Mouse (Mus musculus) adrenal gland, postnatal 14 days (tissue): ENCODE data around the gene Klk13. TPM values are rescaled to one million over a fixed set of nuclear protein-coding genes. Genes with fewer than 3 reads are reported as not detected.
"Not testable (repeated sequence)": the region's sequence is repeated elsewhere in the genome, so short reads cannot be mapped to it uniquely, and the experiment has no call there.

Source experiments
- DNase-seq: peaks from one replicate; pipeline ENCODE4 v3.0.0; 2021; ENCODE audit warnings: mixed read lengths
- long read RNA-seq, 2 experiments: library from polyadenylated mRNA; stranded (forward); transcript quantifications; one replicate each; pipeline ENCODE4 v2.0.0; 2021
- total RNA-seq: library from RNA; stranded (reverse); gene quantifications from 2 replicates; pipeline ENCODE4 v1.2.3, GENCODE M21; 2021

The Klk13 gene
- total RNA-seq, result not detected in 2 replicates
- long read RNA-seq, experiment 1, result 0 reads
- long read RNA-seq, experiment 2, result 0 reads

DNA sequence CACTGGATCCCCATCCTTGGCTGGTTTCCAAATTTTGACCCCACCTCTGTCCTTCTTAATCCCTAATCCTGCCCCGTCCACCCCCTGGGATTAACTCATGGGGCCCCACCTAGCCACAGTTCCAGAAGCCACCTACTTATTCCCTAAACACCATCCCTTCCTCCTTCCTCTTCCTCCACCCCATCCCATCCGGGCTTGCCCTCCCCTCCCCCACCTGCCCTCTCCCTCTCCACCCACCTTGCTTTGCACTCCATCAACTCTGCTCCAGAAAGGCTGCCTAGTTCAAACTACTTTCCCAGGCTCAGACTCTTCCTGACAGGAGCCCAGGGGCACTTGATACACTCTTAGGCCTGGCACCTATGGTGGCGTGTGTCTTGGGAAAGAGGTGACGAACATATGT lies at the start of gene Klk13:
TSS of gene Klk13 (plus strand) at position 301 of the 400 bp plus-strand sequence.
- no peak for DNase-seq

DNA sequence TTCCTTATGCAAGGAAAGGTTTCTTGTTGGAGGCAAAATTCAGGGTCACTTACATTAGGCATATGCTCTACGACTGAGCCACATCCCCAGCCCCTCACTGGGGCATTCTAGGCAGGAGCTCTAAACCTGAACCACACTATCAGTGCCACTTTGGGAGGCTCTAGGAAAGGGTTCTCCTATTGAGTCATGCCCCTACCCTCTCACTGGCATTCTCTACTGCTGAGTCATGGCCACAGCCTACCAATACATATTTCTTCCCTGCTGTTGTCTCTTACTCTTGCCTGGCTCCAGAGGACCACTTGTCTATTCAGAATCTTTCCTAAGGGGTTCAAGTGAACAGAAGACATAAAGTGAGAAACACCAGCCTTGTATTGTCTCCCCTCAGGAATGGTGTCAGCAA lies 49.6 kb upstream of the Klk13 start:
- peak; percentile 40 for DNase-seq

DNA sequence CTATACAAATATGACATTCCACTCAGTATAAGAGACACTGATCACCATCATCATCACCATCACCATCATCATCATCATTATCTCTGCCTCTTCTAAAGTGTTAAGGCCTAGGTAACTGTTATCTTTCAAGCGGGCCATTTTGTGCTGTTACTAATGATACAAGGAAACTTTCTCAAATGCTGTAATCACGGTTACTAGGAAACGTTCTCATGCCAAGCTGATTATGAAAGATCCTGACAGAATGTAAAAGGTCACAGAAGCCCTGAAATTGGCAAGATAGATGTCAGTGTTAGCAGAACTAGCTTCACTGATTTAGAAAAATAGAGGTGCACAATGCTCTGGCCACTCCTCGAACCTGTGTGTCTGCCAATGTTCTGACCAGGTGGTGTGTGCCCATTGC lies 45.1 kb upstream of the Klk13 start:
- not testable (repeated sequence) for DNase-seq

DNA sequence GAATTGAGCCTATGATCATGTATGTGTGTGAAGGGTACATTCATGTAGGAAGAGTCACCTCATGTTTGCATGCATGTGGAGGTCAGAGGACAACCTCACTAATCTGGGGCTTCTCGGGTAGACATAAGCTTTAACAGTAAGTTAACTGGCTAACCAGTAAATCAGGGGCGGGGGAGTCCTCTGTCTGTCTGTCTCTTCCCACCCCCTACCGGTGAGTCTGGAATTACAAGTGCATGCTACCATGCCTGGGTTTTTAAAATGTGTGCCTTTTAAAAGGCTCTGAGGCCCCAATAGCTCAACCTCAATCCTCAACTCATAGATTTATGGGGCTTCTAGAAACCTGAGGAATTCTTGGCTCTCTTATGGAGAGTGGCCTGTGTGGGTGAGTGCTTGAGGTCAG lies 43.8 kb upstream of the Klk13 start:
- peak; percentile 42 for DNase-seq

DNA sequence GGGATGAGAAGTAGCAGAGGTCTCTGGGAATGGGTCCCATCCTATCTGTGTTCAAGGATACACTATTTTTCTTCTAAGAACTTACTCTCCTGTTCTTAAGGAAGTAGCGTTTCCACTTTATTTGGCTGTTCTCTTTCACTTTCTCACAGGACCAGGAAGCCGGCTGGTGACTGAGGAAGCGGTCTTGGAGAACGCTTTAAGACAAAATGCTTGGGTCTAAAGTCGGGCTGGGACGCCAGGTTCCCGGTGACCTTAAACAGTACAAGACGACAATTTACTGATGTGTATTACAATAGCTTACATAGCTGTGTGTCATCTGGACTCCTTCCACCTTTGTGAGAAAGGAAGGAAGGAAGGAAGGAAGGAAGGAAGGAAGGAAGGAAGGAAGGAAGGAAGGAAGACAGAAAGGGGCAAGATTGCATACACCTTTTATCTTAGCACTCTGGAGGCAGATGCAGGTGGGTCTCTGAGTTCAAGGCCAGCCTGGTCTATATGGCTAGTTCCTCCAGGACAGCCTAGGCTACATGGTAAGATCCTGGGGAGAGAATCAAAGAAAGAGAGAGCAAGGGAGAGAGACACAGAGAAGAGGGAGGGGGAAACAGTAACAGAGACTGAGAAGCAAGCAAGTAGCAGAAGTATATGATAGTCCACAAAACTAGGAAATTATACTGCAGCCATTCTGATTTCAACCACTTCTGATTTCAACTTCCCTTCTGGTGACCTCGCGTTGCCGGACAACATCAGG lies 41.1 kb upstream of the Klk13 start:
- DNase-seq, result no peak

DNA sequence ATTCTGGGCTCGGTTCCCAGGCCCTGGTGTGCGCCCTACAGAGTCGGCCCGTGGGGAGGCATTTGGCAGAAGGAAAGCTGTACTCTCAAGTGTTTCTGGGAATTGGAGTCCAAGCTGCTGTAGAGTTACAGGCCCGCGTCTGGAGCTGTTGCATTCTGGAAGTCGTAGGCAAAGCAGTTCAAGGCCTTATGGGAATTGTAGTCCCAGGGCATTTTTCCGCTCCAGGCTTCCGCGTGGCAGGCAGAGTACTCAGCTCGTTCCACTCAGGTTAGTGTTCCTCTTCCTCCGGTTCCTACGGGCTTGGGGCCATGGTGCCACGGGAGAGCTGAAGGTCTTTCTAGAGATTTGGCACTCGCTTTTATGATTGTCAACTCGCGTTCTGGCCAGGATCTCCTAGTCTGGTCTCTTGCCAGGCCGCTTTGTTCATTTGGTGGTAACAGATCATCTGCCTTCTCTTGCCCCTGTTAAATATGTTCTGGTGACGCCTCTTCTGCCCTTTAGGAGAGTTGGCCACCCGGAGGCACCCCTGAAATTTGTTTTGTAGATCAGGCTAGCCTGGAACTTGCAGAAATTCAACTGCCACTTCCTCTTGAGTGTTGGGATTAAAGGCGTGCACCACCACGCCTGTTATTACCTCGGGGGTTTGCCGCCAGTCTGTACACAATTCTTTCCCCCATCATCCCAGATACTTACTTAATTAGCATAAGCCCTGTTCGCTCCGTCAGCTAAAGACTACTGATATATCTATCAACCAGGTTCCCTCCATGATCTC lies 40.4 kb upstream of the Klk13 start, which contains the start of gene Ctu1:
TSS of gene Ctu1 (plus strand) at position 208 of the 772 bp plus-strand sequence.
- DNase-seq, result peak; percentile 94

DNA sequence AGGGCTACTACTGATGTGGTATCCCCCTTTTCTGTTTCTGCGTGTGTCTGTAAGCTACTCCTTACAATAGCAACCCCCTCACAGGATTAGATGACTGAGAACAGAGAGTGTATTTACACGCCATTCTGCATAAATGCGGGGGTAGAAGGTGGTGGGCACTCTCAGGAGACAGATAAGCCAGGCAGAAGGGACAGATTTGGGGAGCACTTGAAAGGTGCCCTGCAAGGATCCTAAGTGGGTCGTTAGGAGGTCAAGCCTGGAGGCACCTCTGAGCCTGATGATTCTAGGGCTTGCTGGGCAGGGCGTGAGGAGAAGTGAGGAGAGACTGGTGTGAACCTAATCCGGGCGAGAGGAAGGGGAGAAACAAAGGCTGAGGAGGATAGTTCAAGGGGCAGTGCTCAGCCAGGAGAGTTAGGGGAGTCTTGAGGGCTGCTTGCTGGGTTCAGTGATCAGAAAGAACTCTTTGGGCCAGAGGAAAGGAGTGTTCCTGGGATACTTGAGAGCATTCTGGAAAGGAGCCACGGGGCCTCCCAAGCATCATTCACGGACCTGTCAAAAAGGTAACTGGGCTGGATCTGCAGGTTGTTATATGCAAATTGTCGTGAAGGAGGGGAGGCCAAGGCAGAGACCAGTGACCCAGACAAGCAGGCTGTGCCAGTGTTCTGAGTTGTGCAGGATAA lies 39.6 kb upstream of the Klk13 start:
- DNase-seq, result no peak

DNA sequence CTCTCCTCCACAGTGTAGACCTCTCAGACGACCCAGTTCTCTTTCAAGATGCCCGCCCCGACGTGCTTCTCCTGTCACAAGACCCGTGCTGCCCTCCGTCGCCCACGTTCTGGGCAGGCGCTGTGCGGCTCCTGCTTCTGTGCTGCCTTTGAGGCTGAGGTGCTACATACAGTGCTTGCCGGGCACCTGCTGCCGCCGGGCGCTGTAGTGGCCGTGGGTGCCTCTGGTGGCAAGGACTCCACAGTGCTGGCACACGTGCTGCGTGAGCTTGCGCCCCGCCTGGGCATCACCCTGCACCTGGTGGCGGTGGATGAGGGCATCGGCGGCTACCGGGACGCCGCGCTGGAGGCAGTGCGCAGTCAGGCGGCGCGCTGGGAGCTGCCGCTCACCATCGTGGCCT lies 37.3 kb upstream of the Klk13 start:
- DNase-seq, result no peak

DNA sequence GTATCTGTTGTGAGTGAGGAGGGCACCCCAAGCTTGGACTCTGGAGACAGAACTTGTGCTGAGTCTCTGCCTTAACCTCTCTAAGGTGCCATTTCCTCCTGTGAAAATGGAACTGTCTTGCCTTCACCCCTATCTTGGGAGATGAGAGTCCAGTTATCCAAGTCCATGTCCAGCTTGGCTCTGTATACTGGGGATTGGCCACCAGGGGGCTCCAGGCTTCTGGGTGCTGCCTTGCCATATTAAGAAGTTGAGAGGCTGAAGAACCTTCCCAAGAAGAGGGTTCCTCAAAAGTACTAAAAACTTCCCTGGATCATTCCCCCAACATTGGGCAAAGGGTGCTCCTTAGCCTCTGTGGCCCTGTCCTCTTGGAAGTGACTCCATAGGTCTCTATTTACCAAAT lies 33.9 kb upstream of the Klk13 start:
- peak; percentile 64 for DNase-seq

DNA sequence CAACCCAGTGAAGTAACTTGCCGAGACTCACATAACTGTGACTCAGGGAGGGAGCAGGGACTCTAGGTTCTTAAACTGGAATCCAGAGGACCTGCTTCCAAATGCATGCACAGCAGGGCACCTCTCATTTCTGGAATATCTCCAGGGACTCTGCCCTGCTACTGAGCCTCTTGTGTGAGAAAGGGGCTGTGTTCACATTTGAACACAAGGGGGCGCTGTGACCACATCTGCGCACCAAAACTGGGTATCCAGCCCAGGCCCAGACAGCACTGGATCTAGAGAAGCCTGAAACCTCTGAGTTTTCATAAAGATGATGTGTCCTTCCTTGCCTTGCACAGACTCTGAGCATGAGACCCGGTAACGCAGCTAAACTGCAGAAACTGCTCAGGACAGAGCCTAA lies 31.4 kb upstream of the Klk13 start:
- peak; percentile 82 for DNase-seq

DNA sequence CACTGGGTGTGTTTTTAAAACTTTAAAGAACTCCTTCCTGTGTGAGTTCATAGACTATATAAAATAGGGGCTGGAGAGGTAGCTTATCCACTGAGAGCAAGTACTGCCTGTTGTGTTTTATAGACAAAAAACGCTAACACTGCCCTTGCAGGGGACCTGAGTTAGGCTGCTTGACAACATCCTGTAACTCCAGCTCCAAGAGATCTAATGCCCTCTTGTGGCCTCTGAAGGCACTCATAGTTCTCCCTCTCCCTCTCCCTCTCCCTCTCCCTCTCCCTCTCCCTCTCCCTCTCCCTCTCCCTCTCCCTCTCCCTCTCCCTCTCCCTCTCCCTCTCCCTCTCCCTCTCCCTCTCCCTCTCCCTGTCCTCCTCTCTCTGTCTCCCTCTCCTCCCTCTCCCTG lies 29.9 kb upstream of the Klk13 start:
- DNase-seq, result not testable (repeated sequence)

DNA sequence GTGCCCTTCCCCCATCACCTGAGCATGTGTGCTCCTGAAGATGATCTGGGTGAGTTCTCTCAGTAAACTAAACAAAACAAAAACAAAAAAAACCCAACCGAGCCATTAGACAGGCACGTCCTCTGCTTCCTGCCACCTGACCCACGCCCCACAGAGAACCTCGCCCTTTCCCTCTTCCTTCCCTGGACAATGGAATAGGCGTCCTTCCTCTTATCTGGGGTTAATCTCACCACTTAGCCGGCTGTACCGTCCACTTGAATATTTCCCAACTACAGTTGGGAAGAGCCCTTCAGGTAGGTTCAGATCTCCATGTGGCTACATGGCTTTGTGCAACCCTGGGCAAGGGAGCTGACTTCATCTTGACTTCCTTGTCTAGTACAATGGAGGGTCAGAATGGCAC lies 27.3 kb upstream of the Klk13 start:
- DNase-seq, result no peak

DNA sequence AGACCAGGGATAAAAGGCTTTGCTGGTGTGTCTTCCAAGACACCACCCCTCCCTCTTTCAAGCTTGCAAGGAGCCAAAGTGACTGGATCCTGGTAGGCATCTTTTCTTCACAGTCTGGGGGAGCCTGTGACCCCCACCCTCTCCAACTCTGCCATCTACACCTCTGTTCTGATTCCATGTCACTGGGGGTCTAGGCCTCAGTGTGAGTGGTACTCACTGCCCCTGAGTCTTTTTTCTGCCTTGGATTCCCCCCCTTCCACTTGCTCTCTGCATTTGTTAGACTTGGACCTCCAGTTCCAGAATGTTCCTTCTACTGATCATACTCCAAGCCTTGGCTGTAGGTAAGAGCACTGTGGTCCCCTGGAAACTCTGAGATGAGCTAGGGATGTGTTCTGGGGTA lies 22.2 kb upstream of the Klk13 start, which contains the start of gene Klk14:
TSS of gene Klk14 (plus strand) at position 301 of the 400 bp plus-strand sequence.
- no peak for DNase-seq

DNA sequence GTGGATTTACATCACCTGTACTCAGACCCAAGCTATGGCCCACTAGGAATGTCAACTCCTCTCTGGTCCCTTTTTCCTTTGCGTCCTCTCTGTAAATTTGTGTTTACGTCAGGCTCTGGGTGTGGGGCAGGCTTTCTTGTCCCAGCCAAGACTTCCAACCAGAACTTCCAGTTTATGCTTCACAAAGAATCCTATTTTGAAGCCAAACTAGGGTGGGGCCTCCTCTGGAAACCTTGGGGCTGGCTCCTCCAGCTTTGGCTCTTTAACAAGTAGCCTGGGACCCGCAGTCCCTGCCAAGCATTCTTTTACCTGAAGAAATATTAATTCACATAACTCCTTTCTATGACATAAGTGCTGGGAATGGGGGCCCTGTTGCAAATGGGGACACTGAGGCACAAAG lies 2.3 kb upstream of the Klk13 start:
- no peak for DNase-seq

DNA sequence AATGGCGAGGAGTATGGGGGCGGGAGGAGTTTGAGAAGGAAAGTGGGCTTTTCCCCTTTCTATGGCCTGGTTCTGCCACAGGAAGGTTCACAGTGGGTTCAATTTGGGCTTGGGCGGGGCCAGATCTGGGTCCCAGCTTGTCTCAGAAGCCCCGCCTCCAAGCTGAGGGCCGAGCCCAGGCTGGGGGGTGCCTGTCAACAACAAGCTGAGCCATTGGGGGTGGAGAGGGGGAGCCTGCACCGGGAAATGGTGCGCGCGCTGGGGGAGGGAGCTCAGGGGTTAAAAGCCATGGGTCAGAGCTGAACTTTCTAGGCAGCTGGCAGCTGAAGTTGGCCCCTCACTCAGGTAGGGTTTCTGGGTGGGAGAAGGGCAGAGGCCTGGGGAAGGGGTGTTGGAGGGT lies 550 bp downstream of the Klk13 start:
- no peak for DNase-seq

DNA sequence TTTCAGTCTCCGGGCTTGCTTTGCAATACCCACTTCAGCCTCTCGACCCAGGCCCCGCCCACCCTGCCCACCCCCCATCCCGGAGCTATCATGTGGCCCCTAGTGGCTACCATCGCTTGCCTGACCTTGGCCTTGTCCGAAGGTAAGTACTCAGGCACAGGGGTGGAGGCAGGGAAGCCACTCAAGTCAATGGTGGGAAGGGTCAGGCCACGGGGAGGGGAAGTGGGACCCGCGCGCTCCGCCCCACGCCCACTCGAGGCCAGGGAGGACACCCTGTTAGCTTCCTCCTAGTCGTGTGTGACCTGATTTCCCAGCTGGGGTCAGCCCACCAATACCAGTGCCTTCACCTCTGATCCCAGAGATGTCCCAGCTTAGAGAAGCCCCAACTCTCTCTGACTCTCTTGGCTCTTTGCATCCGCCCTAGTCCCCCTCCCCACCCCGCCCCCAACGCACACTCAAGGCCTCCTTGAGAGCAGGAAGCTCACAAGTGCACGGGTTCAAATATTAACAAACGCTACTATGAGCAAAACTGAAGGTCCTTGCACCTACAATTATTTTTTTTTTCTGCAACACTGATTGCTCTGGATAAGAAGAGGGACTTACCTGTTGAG lies 1.5 kb downstream of the Klk13 start:
- no peak for DNase-seq

DNA sequence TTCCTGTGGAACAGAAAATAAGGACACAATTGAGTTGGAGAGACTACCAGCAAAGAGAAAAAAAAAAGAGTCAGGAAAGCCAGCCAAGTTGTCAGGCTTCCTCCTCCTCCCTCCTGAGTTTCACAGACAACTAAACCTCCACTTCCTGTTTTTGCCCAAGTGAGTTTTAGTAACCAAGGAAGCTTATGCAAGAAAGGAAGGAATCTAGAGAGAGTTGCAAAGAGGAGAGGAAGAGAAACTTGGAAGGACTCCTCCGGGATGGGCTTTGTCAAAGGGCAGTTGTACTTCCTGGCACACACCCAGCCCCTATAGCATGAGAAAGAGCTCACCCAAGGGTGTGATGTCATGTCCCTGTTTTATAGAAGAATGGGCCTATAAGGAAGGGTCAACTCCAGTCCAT lies 35.4 kb downstream of the Klk13 start:
- peak; percentile 10 for DNase-seq

DNA sequence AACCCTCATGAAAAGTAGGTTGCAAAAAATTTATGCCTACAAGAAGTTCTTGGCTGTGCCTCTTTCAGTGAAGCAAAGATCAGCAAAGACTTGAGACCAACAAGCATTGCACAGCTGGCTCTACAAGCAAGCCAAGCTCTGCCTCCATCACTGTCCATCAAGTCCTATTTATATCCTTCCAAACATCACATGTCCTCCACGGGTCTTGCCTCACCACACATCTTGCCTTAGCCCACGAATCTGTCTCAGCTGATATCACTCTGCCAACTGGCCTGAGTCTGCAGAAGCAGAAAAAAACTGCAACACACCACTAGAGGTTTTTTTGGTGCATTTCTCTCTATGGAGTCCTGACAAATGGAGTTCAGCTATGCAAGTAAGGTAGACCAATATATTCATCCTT lies 40.4 kb downstream of the Klk13 start:
- no peak for DNase-seq

DNA sequence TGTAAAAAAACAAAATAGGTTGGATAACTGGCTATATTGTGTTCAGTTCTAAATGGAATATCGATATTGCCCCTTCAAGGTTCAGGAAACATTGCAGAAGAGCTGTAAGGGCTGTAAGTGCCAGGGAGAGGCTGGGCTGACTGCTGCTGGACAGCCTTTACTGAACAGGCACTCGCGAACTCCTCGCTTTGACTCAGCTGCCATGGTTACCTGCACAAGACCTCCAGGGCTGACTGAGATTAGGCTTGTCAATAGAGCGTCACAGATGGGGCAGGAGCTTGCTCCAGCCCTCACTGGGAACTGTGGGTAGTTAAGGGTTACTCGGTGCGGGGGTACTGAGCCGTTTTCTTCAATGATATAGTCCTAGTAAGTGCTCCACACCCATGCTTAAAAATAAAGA lies 54.1 kb downstream of the Klk13 start:
- no peak for DNase-seq

DNA sequence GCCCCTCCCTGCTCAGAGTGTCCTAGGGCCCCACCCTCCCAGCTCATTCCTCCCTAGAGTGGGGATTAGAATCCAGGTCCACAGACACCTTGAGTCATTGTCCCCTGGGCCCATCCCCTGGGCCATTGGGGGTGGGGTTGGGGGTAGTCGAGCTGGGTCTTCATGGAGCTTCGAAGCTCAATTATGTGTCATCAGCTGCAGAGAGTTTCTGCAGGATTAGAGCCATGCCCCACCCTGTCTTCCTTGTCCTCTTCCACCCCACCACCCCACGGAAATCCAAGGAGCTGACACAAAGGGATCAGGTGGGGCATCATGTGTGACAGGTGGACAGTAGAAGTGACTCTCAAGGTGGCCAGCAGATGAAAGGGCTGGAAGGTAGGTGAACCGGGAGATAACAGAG lies 56.2 kb downstream of the Klk13 start, which contains the start of gene Klk12:
TSS of gene Klk12 (plus strand) at position 301 of the 400 bp plus-strand sequence.
- DNase-seq, result no peak

DNA sequence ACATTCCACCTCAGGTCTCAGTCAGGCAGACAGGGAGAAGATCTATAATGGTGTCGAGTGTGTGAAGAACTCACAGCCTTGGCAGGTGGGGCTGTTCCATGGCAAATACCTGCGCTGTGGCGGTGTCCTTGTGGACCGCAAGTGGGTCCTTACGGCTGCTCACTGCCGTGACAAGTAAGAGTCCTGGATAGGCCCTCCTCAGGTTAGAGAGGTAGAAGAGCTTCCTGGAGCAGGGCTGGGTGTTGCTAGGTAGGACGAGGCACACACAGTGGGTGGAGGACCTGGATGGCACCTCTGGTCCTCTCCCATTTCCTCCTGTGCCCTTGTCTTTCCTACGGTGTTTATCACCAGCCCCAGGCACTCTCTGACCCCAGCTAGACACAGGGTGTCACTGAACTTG lies 57.3 kb downstream of the Klk13 start:
- no peak for DNase-seq

DNA sequence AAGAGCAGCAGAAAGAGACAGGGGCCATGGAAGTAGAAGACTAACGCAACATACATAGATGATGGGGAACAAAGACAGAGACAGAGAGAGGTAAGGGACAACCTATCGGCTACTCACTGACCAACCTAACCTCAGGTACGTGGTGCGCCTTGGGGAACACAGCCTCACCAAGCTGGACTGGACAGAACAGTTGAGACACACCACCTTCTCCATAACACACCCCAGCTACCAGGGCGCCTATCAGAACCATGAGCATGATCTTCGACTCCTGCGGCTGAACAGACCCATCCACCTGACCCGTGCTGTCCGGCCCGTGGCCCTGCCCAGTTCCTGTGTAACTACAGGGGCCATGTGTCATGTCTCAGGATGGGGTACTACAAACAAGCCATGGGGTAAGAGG lies 58.3 kb downstream of the Klk13 start:
- no peak for DNase-seq
